Mouse (Mus musculus): ENCODE data around the gene Fbxl13. TPM values are rescaled to one million over a fixed set of nuclear protein-coding genes. Genes with fewer than 3 reads are reported as not detected.
A peak's percentile ranks its signal among the peaks of the same experiment; 100 is the strongest.

Gene Fbxl13
- total RNA-seq, 2 experiments from 2014 or later, result 0.35 TPM; not detected in 1

- no peak for DNase-seq (ENCODE audit: low spot score in 2 of 2)
Observed at GRCm38 (mm10) chr5:21528068-21528842, 117.2 kb downstream of the Fbxl13 start.

GRCm38 (mm10) chr5:21527488-21527911 is 117.9 kb downstream of the Fbxl13 start:
- no peak for DNase-seq (ENCODE audit: low spot score in 2 of 2)

GRCm38 (mm10) chr5:21526835-21527485 is 118.5 kb downstream of the Fbxl13 start:
- no peak for DNase-seq (ENCODE audit: low spot score in 2 of 2)

- DNase-seq (ENCODE audit: low spot score in 2 of 2), result no peak
Observed at GRCm38 (mm10) chr5:21519166-21519565, 126.3 kb downstream of the Fbxl13 start.

- no peak for DNase-seq (ENCODE audit: low spot score in 2 of 2)
Observed at GRCm38 (mm10) chr5:21518207-21518606, 127.2 kb downstream of the Fbxl13 start.

GRCm38 (mm10) chr5:21517562-21517961 is 127.9 kb downstream of the Fbxl13 start:
- no peak for DNase-seq (ENCODE audit: low spot score in 2 of 2)

- DNase-seq (ENCODE audit: low spot score in 2 of 2), result no peak
Observed at GRCm38 (mm10) chr5:21513363-21513762, 132.1 kb downstream of the Fbxl13 start.

- DNase-seq (ENCODE audit: low spot score in 2 of 2), result no peak
Observed at GRCm38 (mm10) chr5:21509801-21510200, 135.6 kb downstream of the Fbxl13 start.

- no peak for DNase-seq (ENCODE audit: low spot score in 2 of 2)
Observed at GRCm38 (mm10) chr5:21506887-21507286, 138.5 kb downstream of the Fbxl13 start.

GRCm38 (mm10) chr5:21505159-21505558 is 140.3 kb downstream of the Fbxl13 start:
- DNase-seq (ENCODE audit: low spot score in 2 of 2), result no peak

- DNase-seq (ENCODE audit: low spot score in 2 of 2), result peak; percentile 64 to 85
Observed at GRCm38 (mm10) chr5:21502936-21503610, 142.4 kb downstream of the Fbxl13 start.

- DNase-seq (ENCODE audit: low spot score in 2 of 2), result peak; percentile 20 to 70
Observed at GRCm38 (mm10) chr5:21500941-21501340, 144.5 kb downstream of the Fbxl13 start.

- DNase-seq (ENCODE audit: low spot score in 2 of 2), result no peak
Observed at GRCm38 (mm10) chr5:21500133-21500532, 145.3 kb downstream of the Fbxl13 start.

- DNase-seq (ENCODE audit: low spot score in 2 of 2), result no peak
Observed at GRCm38 (mm10) chr5:21498925-21499324, 146.5 kb downstream of the Fbxl13 start.

- DNase-seq (ENCODE audit: low spot score in 2 of 2), result no peak
Observed at GRCm38 (mm10) chr5:21498490-21498889, 146.9 kb downstream of the Fbxl13 start.

GRCm38 (mm10) chr5:21496881-21497280 is 148.6 kb downstream of the Fbxl13 start:
- no peak for DNase-seq (ENCODE audit: low spot score in 2 of 2)

GRCm38 (mm10) chr5:21496321-21496720 is 149.1 kb downstream of the Fbxl13 start:
- DNase-seq (ENCODE audit: low spot score in 2 of 2), result no peak

- no peak for DNase-seq (ENCODE audit: low spot score in 2 of 2)
Observed at GRCm38 (mm10) chr5:21494781-21495180, 150.7 kb downstream of the Fbxl13 start.

- DNase-seq (ENCODE audit: low spot score in 2 of 2), result no peak
Observed at GRCm38 (mm10) chr5:21493294-21493999, 152.0 kb downstream of the Fbxl13 start.

- DNase-seq (ENCODE audit: low spot score in 2 of 2), result no peak
Observed at GRCm38 (mm10) chr5:21492213-21492612, 153.2 kb downstream of the Fbxl13 start.

GRCm38 (mm10) chr5:21491469-21491868 is 154.0 kb downstream of the Fbxl13 start:
- no peak for DNase-seq (ENCODE audit: low spot score in 2 of 2)
